Mouse (Mus musculus) E14TG2a.4 (cell line): ENCODE data around the gene Shank2.
A peak's percentile ranks its signal among the peaks of the same experiment; 100 is the strongest.

Experiments
- CTCF ChIP-seq: conservative IDR thresholded peaks from 2 replicates; pipeline ENCODE4 v1.5.1; 2014; ENCODE audit warnings: low read length
- NANOG ChIP-seq: IDR thresholded peaks from 2 replicates; pipeline ENCODE4 v1.6.1; 2014; ENCODE audit warnings: borderline replicate concordance, low read length, mixed read lengths

GRCm38 (mm10) chr7:144106352-144107011 is 104.8 kb downstream of the Shank2 start:
- TF ChIP-seq CTCF (no peak), NANOG (peak; percentile 28; the same call in 1 of the 2 replicates)
